Mouse (Mus musculus) CD8-positive naive resting alpha-beta T cell, adult 2 months (primary cell): ENCODE measurements around the gene Slc23a4.
A peak's percentile ranks its signal among the peaks of the same experiment; 100 is the strongest.

Experiments
- DNase-seq, 2 experiments: peaks; one replicate each; pipeline ENCODE4 v3.0.0; 2022; ENCODE audit warnings: low read depth in 2 of 2, low spot score in 2 of 2

The Slc23a4 gene

DNA sequence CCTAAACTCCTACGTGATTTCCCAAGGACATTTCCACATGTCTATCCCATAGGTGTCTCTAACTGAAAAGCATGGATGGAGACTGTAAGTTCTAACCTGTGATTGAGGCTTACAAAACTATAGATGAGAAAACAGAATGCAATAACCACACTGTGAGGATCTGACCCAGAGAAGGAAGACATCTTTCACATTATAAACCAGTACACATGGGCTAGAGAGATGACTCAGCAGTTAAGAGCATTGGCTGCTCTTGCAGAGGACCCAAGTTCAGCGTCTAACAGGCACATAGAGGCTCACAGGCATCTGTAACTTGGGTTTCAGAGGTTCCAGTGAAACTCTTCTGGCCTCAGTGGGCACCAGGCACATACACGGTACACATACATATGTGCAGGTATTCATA is 73.7 kb downstream of the Slc23a4 start:
- DNase-seq, result no peak

DNA sequence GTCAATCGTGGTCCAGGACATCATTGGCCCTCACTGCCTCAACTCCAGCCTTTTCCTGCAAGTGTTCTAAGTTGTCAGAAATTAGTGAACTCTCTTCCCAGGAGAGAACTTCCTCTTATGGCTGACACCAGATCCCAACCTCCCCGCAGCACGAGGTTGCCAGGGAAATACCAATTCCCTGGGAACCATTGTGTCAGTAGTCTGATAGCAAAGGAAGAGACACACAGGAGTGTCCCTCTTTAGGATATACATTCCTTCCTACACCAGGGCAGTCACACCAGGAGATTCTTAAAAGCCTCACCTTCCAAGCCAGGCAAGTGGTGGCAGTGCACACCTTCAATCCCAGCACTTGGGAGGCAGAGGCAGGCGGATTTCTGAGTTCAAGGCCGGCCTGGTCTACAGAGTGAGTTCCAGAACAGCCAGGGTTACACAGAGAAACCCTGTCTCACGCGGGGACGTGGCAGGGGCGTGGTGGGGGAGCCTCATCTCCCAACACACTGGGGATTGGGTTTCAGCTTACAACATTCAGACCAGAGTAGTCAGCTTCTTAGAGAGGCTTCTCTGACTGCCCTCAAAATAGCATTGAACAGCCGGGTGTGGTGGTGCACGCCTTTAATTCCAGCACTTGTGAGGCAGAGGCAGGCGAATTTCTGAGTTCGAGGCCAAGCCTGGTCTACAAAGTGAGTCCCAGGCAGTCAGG is 74.7 kb downstream of the Slc23a4 start:
- DNase-seq, result no peak

GRCm38 (mm10) chr6:34910371-34911219 is 77.6 kb downstream of the Slc23a4 start, which contains the start of gene Wdr91:
Gene Wdr91 (minus strand): TSS chr6:34910876.
- peak; percentile 89 to 93 for DNase-seq

DNA sequence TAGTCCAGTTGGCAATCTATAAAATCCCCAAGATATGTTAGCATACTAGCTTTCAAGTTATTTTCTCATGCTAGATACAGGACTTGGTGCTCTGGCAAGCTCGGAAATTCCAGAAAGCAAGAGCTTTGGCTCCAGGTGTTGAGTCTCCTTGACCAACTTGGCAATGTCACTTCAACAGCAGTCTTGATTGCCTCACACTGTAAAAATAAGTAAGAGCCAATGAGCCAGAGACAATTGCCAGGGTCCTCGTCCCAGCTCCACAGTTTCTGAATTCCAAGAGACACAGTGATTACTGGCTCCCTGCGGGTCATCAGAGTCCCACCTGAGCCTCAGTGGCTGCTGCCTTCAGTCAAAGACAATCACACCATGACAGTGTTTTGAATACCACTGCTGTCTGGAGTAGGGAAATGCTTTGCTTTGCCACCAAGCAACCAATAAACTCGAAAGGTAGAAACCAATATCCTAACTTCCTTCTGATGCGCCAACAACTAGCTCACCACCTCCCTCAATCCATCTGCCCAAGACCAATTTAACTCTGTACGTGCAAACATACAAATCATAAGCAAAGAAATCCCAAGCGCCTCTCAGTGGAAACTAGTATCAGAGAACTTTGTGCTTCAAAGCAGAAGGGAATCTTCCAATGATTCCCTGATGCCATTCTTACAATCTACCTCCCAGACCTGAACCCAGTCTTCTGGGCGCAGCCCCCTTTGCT is 78.4 kb downstream of the Slc23a4 start:
- DNase-seq, result no peak

- DNase-seq, result no peak
Observed at GRCm38 (mm10) chr6:34907696-34908260, 80.4 kb downstream of the Slc23a4 start.

- no peak for DNase-seq
Observed at GRCm38 (mm10) chr6:34907121-34907614, 81.0 kb downstream of the Slc23a4 start.

DNA sequence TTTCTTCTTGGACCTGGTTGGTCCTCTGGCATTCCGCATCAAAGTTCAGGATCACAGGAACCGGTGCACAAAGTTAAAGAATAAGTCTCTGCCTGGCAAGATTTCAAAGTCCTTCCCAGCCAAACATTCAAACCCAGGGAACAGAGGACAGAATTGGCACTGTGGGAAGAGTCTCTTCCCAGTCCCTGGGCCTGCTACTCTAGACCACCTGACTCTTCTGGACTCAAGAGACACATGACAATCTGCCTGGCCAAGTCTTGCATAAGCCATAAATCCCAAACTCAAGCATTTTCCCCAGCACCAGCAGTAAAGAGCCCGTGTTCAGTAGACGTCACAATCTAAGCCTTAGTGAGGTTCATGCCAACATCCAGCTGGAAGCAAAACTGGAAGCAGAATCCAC is 81.5 kb downstream of the Slc23a4 start:
- no peak for DNase-seq

DNA sequence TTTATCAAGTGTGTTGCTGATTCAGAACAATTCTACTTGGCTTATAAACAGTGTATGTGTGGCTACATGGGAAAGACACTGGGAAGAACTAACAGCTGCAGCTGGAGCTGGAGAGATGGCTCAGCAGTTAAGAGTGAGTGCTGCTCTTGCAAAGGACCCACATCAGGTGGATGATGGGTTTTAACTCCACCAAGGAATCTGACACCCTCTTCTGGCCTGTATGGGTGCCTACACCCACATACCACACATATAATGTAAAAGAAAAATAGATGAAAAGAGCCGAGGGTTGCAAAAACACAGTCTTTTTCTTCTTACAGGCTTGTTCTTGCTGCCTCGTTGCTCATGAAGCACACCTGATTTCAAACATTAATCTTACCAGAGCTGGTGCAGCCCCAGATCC is 82.1 kb downstream of the Slc23a4 start:
- no peak for DNase-seq

GRCm38 (mm10) chr6:34904361-34904760 is 83.8 kb downstream of the Slc23a4 start:
- no peak for DNase-seq

DNA sequence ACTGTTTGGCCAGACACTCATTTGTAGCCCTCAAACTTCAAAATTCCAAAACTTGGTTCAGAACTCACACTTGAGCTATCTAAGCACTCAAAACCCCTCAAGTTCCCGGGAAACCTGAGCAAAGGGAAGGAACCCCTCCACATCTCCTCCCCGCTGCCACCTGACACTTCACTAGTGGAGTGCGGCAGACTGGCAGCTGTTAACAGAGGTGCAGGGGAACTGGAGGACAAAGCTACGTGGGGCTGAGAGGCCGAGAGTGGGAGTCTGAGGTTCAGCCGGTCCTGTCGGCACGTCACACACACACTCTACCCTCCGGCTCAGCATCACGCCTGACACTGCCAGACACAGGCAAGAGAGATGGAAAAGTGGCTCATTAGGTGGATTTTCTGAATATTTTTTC is 84.4 kb downstream of the Slc23a4 start:
- no peak for DNase-seq

DNA sequence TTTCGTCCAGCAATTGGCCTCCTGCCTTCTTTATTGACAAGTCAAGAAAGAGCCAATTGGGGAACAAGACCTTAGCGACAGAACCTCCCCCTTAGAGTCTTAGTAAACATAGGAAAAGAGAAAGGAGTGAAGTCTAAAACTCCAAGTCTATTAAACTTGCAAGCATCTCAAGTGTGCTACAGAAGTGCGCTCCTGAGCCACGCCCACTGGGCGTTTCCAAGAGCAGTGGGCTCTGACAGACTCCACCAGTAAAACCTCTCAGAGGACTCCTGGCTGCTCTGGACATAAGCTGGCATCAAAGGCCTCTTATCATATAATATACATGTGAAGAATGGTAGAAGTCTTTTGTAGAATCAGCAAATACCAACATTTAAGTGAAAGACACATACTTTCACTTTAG is 84.8 kb downstream of the Slc23a4 start:
- DNase-seq, result no peak

DNA sequence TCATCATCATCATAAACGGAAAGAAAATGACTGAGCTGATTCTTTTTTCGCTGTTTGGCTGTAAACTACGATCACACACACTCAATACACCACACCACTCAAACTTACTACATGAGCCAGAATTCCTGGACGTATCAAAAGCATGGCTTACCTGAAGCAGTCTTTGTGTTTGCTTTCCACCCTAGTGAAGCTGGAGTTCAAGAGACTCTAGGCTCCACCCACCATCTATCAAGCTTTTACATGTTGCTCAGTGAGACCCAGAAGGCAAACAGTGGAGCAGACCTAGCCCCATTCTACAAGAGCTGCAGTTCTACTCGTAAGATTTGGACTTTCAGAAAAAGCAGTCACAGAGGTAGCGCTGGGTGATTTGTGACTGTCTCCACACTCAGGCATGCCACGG is 85.6 kb downstream of the Slc23a4 start:
- DNase-seq, result no peak

DNA sequence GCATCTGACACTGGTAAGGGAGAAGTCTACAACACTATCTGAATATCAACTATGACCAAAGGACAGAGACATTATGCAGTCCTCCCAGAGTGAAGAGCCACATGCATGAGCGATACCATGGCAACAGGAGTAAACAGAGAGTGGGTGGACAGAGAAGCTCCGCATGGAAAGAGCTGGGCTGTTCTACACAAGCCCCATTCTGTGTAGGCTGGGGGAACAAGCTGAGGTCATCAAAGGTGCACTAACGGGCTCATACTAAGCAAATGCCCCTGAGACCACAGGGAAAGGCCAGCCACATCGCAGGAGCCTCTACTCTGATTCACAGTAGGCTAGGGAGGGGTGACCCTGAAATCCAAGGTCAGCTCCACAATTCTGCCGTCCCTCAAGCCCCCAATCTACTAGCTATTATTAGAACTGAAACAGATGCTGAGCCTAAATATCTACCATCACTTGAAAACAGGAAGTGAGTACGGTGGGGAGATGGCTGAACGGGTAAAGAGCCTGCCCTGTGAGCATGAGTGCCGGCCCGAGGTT is 86.2 kb downstream of the Slc23a4 start:
- DNase-seq, result no peak

- no peak for DNase-seq
Observed at GRCm38 (mm10) chr6:34900990-34901389, 87.2 kb downstream of the Slc23a4 start.

DNA sequence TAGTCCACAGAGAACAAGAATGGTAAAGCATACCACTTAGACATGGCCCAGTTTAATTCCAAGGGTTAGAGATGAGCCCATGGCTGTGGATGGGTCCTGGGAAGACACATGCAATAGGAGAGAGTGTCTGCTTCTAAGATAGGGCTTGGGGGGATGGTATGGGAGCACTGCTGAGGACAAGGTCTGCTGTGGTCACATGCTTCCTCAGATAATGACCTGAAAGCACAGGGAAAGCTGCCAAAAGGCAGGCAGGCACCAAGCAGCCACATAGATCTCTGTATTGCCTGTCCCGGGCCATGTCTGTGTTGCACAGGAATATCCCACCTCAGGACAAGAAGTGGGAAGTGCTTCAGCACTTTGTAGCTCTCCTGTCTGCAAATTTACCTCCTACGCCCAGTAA is 89.1 kb downstream of the Slc23a4 start:
- no peak for DNase-seq

- DNase-seq, result no peak
Observed at GRCm38 (mm10) chr6:34896168-34896780, 91.9 kb downstream of the Slc23a4 start.

DNA sequence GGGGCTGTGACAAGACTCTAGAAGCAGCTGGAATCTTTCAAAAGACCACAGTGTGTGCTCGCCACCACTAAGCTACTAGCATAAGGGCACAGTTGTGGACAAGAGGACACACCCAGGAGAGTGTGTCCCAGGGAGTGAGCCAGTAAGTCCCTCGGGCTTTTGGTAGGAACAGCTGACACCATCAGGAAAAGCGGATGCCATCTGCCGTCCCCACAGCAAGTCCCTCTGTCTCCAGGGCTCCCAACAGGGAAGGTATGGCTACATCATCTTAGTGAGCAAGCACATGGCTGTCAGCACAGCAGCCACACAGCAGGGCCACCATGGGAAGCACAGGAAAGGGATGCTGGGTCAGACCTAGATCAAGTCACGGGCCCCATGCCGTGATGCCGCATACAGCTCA is 92.6 kb downstream of the Slc23a4 start:
- DNase-seq, result no peak
